Mouse (Mus musculus): ENCODE results near the gene Usp25. TPM values are rescaled to one million over a fixed set of nuclear protein-coding genes. Genes with fewer than 3 reads are reported as not detected.

Gene Usp25
- polyA plus RNA-seq, 1 experiment, result 42.1 TPM

DNA sequence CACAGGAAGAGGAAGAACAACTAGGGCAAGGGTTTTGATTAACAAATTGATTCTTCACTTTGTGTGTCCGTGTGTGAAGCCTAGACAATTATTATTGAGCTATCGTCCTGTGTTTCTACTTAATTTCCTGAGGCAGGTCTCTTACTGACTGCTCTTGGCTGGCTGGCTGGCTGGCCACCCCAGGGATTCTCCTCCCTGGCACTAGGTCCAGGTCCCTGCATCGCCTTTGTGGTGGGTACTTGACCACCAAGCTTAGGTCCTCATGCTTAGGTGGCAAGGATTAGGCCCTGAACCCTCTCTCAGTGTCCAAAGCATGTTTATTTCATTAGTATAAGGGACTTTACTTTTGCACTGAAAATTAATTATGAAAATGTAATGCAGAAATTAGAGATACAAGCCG lies 12.6 kb downstream of the Usp25 start:
- no peaks in the 10 kb centered on the region; the same call in 1 of the 2 replicates for H3K4me1 ChIP-seq (ENCODE audit: control insufficient read depth, insufficient read depth, low read length)
- H3K27ac ChIP-seq (ENCODE audit: control insufficient read depth, insufficient read depth, low read depth, low read length), result no peak overlapping the region
- H3K4me3 ChIP-seq (ENCODE audit: control insufficient read depth, low read depth, low read length), result no peak overlapping the region
- TF ChIP-seq POLR2A (IDR thresholded peaks at IDR 0.05; ENCODE audit: control insufficient read depth, low read depth, low read length), result no peak
- H3K36me3 ChIP-seq (ENCODE audit: control insufficient read depth, insufficient read depth, low read length), result no peaks in the 10 kb centered on the region
- H3K27me3 ChIP-seq (ENCODE audit: control insufficient read depth, insufficient read depth, low read length), result no peaks in the 10 kb centered on the region

- Histone ChIP-seq H3K27me3 (ENCODE audit: control insufficient read depth, insufficient read depth, low read length) (no peaks in the 10 kb centered on the region), H3K27ac (ENCODE audit: control insufficient read depth, insufficient read depth, low read depth, low read length) (no peak overlapping the region), H3K36me3 (ENCODE audit: control insufficient read depth, insufficient read depth, low read length) (no peaks in the 10 kb centered on the region), H3K4me1 (ENCODE audit: control insufficient read depth, insufficient read depth, low read length) (no peaks in the 10 kb centered on the region; the same call in 1 of the 2 replicates), H3K4me3 (ENCODE audit: control insufficient read depth, low read depth, low read length) (no peak overlapping the region)
- TF ChIP-seq POLR2A (IDR thresholded peaks at IDR 0.05; ENCODE audit: control insufficient read depth, low read depth, low read length) (no peak), CTCF (IDR thresholded peaks at IDR 0.05; ENCODE audit: control insufficient read depth, insufficient read depth, insufficient replicate concordance, low read depth, low read length) (no peak)
These were observed 13.4 kb downstream of the Usp25 start for GRCm38 (mm10) chr16:77026933-77027332.

GRCm38 (mm10) chr16:77027976-77028686 lies 14.6 kb downstream of the Usp25 start:
- Histone ChIP-seq H3K4me1 (ENCODE audit: control insufficient read depth, insufficient read depth, low read length) (no peaks in the 10 kb centered on the region; the same call in 1 of the 2 replicates), H3K27me3 (ENCODE audit: control insufficient read depth, insufficient read depth, low read length) (no peaks in the 10 kb centered on the region), H3K27ac (ENCODE audit: control insufficient read depth, insufficient read depth, low read depth, low read length) (no peak overlapping the region), H3K36me3 (ENCODE audit: control insufficient read depth, insufficient read depth, low read length) (no peaks in the 10 kb centered on the region), H3K4me3 (ENCODE audit: control insufficient read depth, low read depth, low read length) (no peak overlapping the region)
- TF ChIP-seq POLR2A (IDR thresholded peaks at IDR 0.05; ENCODE audit: control insufficient read depth, low read depth, low read length) (no peak), CTCF (IDR thresholded peaks at IDR 0.05; ENCODE audit: control insufficient read depth, insufficient read depth, insufficient replicate concordance, low read depth, low read length) (no peak)

DNA sequence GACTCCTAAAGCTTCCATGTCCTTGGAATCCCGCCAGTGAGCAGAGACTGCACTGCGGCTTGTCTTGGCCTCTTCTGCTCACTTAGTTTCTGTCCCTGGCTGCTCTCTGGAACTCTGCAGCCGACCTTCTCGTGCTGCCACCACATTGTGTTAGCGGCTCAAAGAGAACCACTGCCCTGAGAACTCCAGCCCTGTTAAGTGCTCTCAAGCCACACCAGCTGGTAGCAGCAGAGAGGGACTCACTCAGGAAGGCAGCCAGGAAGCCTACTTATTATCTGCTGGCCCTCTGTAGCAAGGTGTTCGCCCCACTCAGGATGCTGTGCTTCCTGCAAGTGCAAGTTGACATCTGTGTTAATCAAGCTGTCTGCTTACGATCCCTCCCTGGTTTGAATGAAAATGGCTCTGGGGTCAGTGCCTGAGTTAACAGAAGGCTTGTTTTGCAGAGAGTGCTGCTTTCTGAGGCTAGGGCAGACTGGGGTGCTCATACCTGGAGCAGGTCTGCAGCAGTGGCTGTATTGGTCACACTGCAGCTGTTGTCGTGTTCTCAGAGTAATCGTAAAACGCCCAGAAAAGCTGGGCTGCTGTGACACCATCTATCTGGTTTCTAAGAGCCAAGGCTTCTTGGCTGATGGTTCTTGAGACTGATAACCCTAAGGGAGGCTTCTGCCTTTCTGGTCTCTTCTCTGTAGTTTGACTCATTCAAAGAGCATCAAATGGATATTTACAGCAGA lies 15.3 kb downstream of the Usp25 start:
- Histone ChIP-seq H3K36me3 (ENCODE audit: control insufficient read depth, insufficient read depth, low read length) (no peaks in the 10 kb centered on the region), H3K4me3 (ENCODE audit: control insufficient read depth, low read depth, low read length) (no peak overlapping the region), H3K27ac (ENCODE audit: control insufficient read depth, insufficient read depth, low read depth, low read length) (no peak overlapping the region), H3K27me3 (ENCODE audit: control insufficient read depth, insufficient read depth, low read length) (no peaks in the 10 kb centered on the region), H3K4me1 (ENCODE audit: control insufficient read depth, insufficient read depth, low read length) (no peaks in the 10 kb centered on the region; the same call in 1 of the 2 replicates)
- no peak for TF ChIP-seq POLR2A (IDR thresholded peaks at IDR 0.05; ENCODE audit: control insufficient read depth, low read depth, low read length)
- no peak for TF ChIP-seq CTCF (IDR thresholded peaks at IDR 0.05; ENCODE audit: control insufficient read depth, insufficient read depth, insufficient replicate concordance, low read depth, low read length)

- Histone ChIP-seq H3K4me1 (ENCODE audit: control insufficient read depth, insufficient read depth, low read length) (no peaks in the 10 kb centered on the region; the same call in 1 of the 2 replicates), H3K27me3 (ENCODE audit: control insufficient read depth, insufficient read depth, low read length) (no peaks in the 10 kb centered on the region), H3K4me3 (ENCODE audit: control insufficient read depth, low read depth, low read length) (no peak overlapping the region), H3K27ac (ENCODE audit: control insufficient read depth, insufficient read depth, low read depth, low read length) (no peak overlapping the region), H3K36me3 (ENCODE audit: control insufficient read depth, insufficient read depth, low read length) (no peaks in the 10 kb centered on the region)
- no peak for TF ChIP-seq CTCF (IDR thresholded peaks at IDR 0.05; ENCODE audit: control insufficient read depth, insufficient read depth, insufficient replicate concordance, low read depth, low read length)
These were observed 16.9 kb downstream of the Usp25 start for GRCm38 (mm10) chr16:77030435-77030834.

GRCm38 (mm10) chr16:77034329-77034728 lies 20.8 kb downstream of the Usp25 start:
- Histone ChIP-seq H3K27ac (ENCODE audit: control insufficient read depth, insufficient read depth, low read depth, low read length) (no peak overlapping the region), H3K36me3 (ENCODE audit: control insufficient read depth, insufficient read depth, low read length) (no peaks in the 10 kb centered on the region), H3K27me3 (ENCODE audit: control insufficient read depth, insufficient read depth, low read length) (no peaks in the 10 kb centered on the region), H3K4me1 (ENCODE audit: control insufficient read depth, insufficient read depth, low read length) (no peaks in the 10 kb centered on the region), H3K4me3 (ENCODE audit: control insufficient read depth, low read depth, low read length) (no peak overlapping the region)
- TF ChIP-seq POLR2A (IDR thresholded peaks at IDR 0.05; ENCODE audit: control insufficient read depth, low read depth, low read length), result no peak
- no peak for TF ChIP-seq CTCF (IDR thresholded peaks at IDR 0.05; ENCODE audit: control insufficient read depth, insufficient read depth, insufficient replicate concordance, low read depth, low read length)

DNA sequence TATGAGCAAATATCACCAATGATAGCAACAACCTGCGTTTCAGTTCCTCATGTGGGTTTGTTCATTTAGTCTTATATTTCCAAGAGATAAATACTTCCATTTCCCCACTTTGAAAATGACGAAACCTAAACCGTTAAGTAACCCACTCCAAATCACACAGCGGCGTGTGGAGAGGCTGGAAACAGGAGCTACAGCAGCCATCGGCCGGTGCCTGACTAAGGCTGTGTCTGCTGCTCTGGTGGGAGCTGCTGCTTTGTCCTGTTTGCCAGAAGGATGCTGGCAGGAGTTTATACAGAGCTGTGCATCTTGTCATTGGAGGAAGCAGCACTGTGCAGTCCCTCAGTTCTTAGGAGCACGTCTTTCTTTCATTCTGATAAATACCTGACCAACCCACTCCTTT lies 21.2 kb downstream of the Usp25 start:
- H3K36me3 ChIP-seq (ENCODE audit: control insufficient read depth, insufficient read depth, low read length), result no peaks in the 10 kb centered on the region
- TF ChIP-seq POLR2A (IDR thresholded peaks at IDR 0.05; ENCODE audit: control insufficient read depth, low read depth, low read length) (no peak), CTCF (IDR thresholded peaks at IDR 0.05; ENCODE audit: control insufficient read depth, insufficient read depth, insufficient replicate concordance, low read depth, low read length) (no peak)
- no peaks in the 10 kb centered on the region for H3K4me1 ChIP-seq (ENCODE audit: control insufficient read depth, insufficient read depth, low read length)
- H3K4me3 ChIP-seq (ENCODE audit: control insufficient read depth, low read depth, low read length), result no peak overlapping the region
- no peaks in the 10 kb centered on the region for H3K27me3 ChIP-seq (ENCODE audit: control insufficient read depth, insufficient read depth, low read length)
- no peak overlapping the region for H3K27ac ChIP-seq (ENCODE audit: control insufficient read depth, insufficient read depth, low read depth, low read length)
